Mouse (Mus musculus): ENCODE data around the gene Kctd12. TPM values are rescaled to one million over a fixed set of nuclear protein-coding genes. Genes with fewer than 3 reads are reported as not detected.

Kctd12 gene
- polyA plus RNA-seq, 1 experiment, result 25.5 TPM

- Histone ChIP-seq H3K27me3 (ENCODE audit: control insufficient read depth, insufficient read depth, low read length) (no peaks in the 10 kb centered on the region), H3K27ac (ENCODE audit: insufficient read depth, low read depth, low read length) (peak overlapping the region; percentile 62), H3K4me3 (ENCODE audit: low read depth, low read length) (peak overlapping the region; percentile 75), H3K36me3 (ENCODE audit: control insufficient read depth, insufficient read depth, low read length) (no peaks in the 10 kb centered on the region), H3K4me1 (ENCODE audit: control insufficient read depth, insufficient read depth, insufficient read length, low read length) (no peaks in the 10 kb centered on the region; the same call in 1 of the 2 replicates)
- TF ChIP-seq CTCF (IDR thresholded peaks at IDR 0.05; ENCODE audit: extremely low read depth, insufficient read length, insufficient replicate concordance, low read depth, low read length) (no peak), POLR2A (IDR thresholded peaks at IDR 0.05; ENCODE audit: low read depth, low read length) (no peak)
- WGBS, result under 1% methylated on average over 62 of the region's 62 CpGs
Observed at GRCm38 (mm10) chr14:102981441-102982015, 909 bp downstream of the Kctd12 start.

DNA sequence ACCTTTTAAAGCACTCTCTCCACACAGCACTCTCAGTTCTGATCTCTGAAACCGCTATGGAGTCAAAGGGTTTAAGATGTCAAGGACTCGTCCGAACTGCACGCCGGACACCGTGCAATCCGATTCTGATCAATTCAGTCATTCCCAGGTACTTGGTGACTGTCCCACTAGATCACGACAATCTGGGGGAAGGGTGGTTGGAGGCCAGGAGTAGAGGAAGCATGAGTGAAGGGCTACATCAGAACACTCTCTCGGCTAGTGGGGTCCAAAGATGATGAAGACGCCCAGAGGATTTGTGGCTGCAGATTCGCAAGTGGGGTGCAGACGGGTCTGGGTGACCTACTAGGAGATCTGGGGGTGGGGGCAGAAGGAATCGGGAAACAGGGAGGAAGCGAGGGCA, 1.5 kb downstream of the Kctd12 start:
- Histone ChIP-seq H3K27ac (ENCODE audit: insufficient read depth, low read depth, low read length) (peak overlapping the region; percentile 62; the same call in 1 of the 2 replicates), H3K36me3 (ENCODE audit: control insufficient read depth, insufficient read depth, low read length) (no peaks in the 10 kb centered on the region), H3K27me3 (ENCODE audit: control insufficient read depth, insufficient read depth, low read length) (no peaks in the 10 kb centered on the region), H3K4me3 (ENCODE audit: low read depth, low read length) (peak overlapping the region; percentile 75), H3K4me1 (ENCODE audit: control insufficient read depth, insufficient read depth, insufficient read length, low read length) (no peaks in the 10 kb centered on the region; the same call in 1 of the 2 replicates)
- WGBS, result 7% methylated on average over 14 of the region's 14 CpGs
- TF ChIP-seq POLR2A (IDR thresholded peaks at IDR 0.05; ENCODE audit: low read depth, low read length), result no peak

DNA sequence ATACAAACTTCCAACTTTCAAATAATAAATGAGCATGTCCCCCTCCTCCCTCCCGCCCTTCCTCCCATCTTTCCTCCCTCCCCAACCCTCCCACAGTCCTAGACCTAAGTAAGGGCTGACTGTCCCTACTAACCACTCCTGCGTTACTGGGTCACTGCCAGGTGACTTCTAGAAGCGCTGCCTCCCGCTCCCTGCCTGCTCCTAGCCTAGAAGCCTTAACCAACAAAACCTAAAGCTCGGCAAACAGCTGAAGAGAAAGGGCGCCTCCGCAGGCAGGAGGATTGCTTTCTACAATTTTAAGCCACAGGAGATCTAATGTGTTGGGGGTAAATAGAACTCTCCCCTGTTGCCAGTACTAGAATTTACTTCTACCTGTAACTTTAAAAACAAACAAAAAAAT, 2.0 kb downstream of the Kctd12 start:
- no peak overlapping the region for H3K27ac ChIP-seq (ENCODE audit: insufficient read depth, low read depth, low read length)
- no peaks in the 10 kb centered on the region for H3K36me3 ChIP-seq (ENCODE audit: control insufficient read depth, insufficient read depth, low read length)
- peak overlapping the region; percentile 57 for H3K4me3 ChIP-seq (ENCODE audit: low read depth, low read length)
- no peaks in the 10 kb centered on the region for H3K27me3 ChIP-seq (ENCODE audit: control insufficient read depth, insufficient read depth, low read length)
- WGBS, result 18% methylated on average over 7 of the region's 7 CpGs
- TF ChIP-seq CTCF (IDR thresholded peaks at IDR 0.05; ENCODE audit: extremely low read depth, insufficient read length, insufficient replicate concordance, low read depth, low read length) (no peak), POLR2A (IDR thresholded peaks at IDR 0.05; ENCODE audit: low read depth, low read length) (no peak)
- no peaks in the 10 kb centered on the region; the same call in 1 of the 2 replicates for H3K4me1 ChIP-seq (ENCODE audit: control insufficient read depth, insufficient read depth, insufficient read length, low read length)

DNA sequence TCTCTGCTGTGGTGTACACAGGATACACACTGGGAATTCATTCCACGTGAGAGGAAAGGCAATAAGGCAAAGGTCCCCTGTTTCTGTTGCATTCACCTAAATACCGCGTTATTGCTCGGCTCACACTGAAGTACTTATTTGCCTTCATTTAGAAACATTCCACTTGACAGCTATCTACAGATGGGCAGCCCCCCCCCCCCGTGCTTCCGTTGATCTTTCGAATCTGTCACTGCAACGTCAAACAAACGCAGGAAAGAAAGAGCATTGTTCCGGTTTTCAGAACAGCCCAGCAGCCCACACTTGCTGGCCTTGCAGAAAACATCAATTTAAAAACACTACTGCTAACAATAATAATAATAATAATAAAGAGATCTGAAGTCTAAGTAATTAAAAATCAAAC, 2.6 kb downstream of the Kctd12 start:
- WGBS, result 27% methylated on average over 10 of the region's 10 CpGs
- Histone ChIP-seq H3K36me3 (ENCODE audit: control insufficient read depth, insufficient read depth, low read length) (no peaks in the 10 kb centered on the region), H3K27me3 (ENCODE audit: control insufficient read depth, insufficient read depth, low read length) (no peaks in the 10 kb centered on the region), H3K4me3 (ENCODE audit: low read depth, low read length) (no peak overlapping the region; the same call in 1 of the 2 replicates), H3K27ac (ENCODE audit: insufficient read depth, low read depth, low read length) (peak overlapping the region; percentile 24; the same call in 1 of the 2 replicates), H3K4me1 (ENCODE audit: control insufficient read depth, insufficient read depth, insufficient read length, low read length) (no peaks in the 10 kb centered on the region; the same call in 1 of the 2 replicates)
- no peak for TF ChIP-seq CTCF (IDR thresholded peaks at IDR 0.05; ENCODE audit: extremely low read depth, insufficient read length, insufficient replicate concordance, low read depth, low read length)
- no peak for TF ChIP-seq POLR2A (IDR thresholded peaks at IDR 0.05; ENCODE audit: low read depth, low read length)

DNA sequence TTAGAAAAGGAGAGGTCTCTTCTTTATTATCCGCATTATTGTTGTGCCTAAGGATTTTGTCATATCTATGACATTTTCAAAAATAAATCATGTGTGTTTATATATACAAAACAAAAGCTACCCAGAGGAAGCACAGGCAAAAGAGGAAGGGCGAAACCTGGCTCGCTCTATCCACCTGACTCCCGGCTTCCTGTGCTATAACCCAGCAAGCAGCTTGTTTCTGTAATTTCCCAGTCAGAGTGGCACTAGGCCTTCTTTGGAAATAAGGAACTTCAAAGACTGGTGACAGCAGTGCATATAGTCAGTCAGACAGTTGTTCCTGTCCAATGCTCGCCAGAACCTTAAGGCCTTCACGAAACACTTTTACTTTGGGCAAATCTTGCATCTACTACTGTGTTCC, 6.6 kb downstream of the Kctd12 start:
- Histone ChIP-seq H3K4me1 (ENCODE audit: control insufficient read depth, insufficient read depth, insufficient read length, low read length) (no peaks in the 10 kb centered on the region), H3K27ac (ENCODE audit: insufficient read depth, low read depth, low read length) (no peak overlapping the region), H3K27me3 (ENCODE audit: control insufficient read depth, insufficient read depth, low read length) (no peaks in the 10 kb centered on the region), H3K4me3 (ENCODE audit: low read depth, low read length) (no peak overlapping the region), H3K36me3 (ENCODE audit: control insufficient read depth, insufficient read depth, low read length) (no peaks in the 10 kb centered on the region)
- 86% methylated on average over 6 of the region's 6 CpGs for WGBS
- no peak for TF ChIP-seq CTCF (IDR thresholded peaks at IDR 0.05; ENCODE audit: extremely low read depth, insufficient read length, insufficient replicate concordance, low read depth, low read length)
- TF ChIP-seq POLR2A (IDR thresholded peaks at IDR 0.05; ENCODE audit: low read depth, low read length), result no peak

DNA sequence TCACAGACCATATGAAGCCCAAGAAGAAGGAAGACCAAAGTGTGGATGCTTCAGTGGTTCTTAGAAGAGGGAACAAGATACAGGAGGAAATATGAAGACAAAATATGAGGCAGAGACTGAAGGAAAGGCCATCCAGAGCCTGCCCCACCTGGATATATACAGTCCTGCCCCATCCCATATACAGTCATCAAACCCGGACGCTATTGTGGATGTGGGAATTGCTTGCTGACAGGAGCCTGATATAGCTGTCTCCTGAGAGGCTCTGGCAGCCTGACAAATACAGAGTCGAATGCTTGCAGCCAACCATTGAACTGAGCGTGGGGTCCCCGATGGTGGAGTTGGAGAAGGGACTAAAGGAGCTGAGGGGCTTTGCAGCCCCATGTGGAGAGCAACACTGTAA, 13.6 kb downstream of the Kctd12 start:
- Histone ChIP-seq H3K4me3 (ENCODE audit: low read depth, low read length) (no peak overlapping the region), H3K36me3 (ENCODE audit: control insufficient read depth, insufficient read depth, low read length) (no peaks in the 10 kb centered on the region), H3K27ac (ENCODE audit: insufficient read depth, low read depth, low read length) (no peak overlapping the region), H3K4me1 (ENCODE audit: control insufficient read depth, insufficient read depth, insufficient read length, low read length) (no peaks in the 10 kb centered on the region), H3K27me3 (ENCODE audit: control insufficient read depth, insufficient read depth, low read length) (no peaks in the 10 kb centered on the region)
- TF ChIP-seq POLR2A (IDR thresholded peaks at IDR 0.05; ENCODE audit: low read depth, low read length), result no peak
- TF ChIP-seq CTCF (IDR thresholded peaks at IDR 0.05; ENCODE audit: extremely low read depth, insufficient read length, insufficient replicate concordance, low read depth, low read length), result no peak
- WGBS, result 67% methylated on average over 5 of the region's 5 CpGs

GRCm38 (mm10) chr14:102966241-102966640, 16.2 kb downstream of the Kctd12 start:
- Histone ChIP-seq H3K27me3 (ENCODE audit: control insufficient read depth, insufficient read depth, low read length) (no peaks in the 10 kb centered on the region), H3K4me3 (ENCODE audit: low read depth, low read length) (no peak overlapping the region), H3K27ac (ENCODE audit: insufficient read depth, low read depth, low read length) (no peak overlapping the region), H3K4me1 (ENCODE audit: control insufficient read depth, insufficient read depth, insufficient read length, low read length) (no peaks in the 10 kb centered on the region), H3K36me3 (ENCODE audit: control insufficient read depth, insufficient read depth, low read length) (no peaks in the 10 kb centered on the region)
- WGBS, result 44% methylated on average over 7 of the region's 7 CpGs
- TF ChIP-seq CTCF (IDR thresholded peaks at IDR 0.05; ENCODE audit: extremely low read depth, insufficient read length, insufficient replicate concordance, low read depth, low read length) (no peak), POLR2A (IDR thresholded peaks at IDR 0.05; ENCODE audit: low read depth, low read length) (no peak)
